Mouse (Mus musculus) C2C12 (cell line): ENCODE measurements at regions not wholly inside any gene's neighbourhood (a gene's known extent, or its start where the extent isn't known, plus 50 kb on each side); places are given as distances from the start of the nearest gene placed in this dataset.

Source experiments
- CTCF ChIP-seq: IDR thresholded peaks from one replicate; pipeline ENCODE4 v1.5.1; 2011; ENCODE audit not compliant: control insufficient read depth, insufficient read depth, insufficient read length
- MAX ChIP-seq: IDR thresholded peaks from one replicate; pipeline ENCODE4 v1.6.1; 2011; ENCODE audit warnings: mild to moderate bottlenecking, control low read depth
- MYOD1 ChIP-seq: IDR thresholded peaks from one replicate; pipeline ENCODE4 v1.6.1; 2011; ENCODE audit warnings: low read depth; ENCODE audit not compliant: control insufficient read depth, insufficient read length

GRCm38 (mm10) chr14:36583338-36584064, 385.1 kb downstream of the Ccser2 start:
- TF ChIP-seq CTCF (no peak), MAX (no peak), MYOD1 (no peak)
